8 mouse cellular contexts compared by ENCODE assay signal in the genomic region with DNA sequence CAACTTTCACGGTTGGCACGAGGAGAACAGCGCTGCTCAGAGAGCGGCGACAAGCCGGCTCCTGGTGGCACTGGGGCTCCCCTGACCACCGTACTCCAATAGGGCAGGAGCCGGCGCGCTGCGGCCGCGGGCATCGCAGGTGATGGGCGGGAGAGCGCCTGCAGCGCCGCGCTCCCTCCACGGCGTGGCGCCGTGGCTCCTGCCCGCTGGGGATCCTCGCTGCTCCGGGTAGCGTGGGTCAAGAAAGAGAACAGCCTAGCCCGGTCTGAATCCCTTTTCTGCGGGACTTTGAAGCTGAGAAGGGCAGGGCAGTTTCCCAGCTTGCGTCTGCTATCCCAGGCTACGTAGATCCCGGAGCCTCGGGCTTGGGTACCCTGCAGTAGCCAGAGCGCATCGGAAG. TPM values are rescaled to one million over a fixed set of nuclear protein-coding genes. Genes with fewer than 3 reads are reported as not detected.
A peak's percentile ranks its signal among the peaks of the same experiment; 100 is the strongest.
DNase-seq lines count a peak whose midpoint lies in the region; ATAC-seq lines count a peak whose summit lies in the region.

No protein-coding gene starts in this region.

- peak; percentile 89 for DNase-seq in Muller cell, postnatal 12 days (ENCODE audit: inconsistent ontology term)
- DNase-seq in cerebellum, adult 8-10 months, result peak; percentile 52
- peak; percentile 85 for DNase-seq in hindbrain, embryonic 11.5 days (ENCODE audit: low spot score)
- peak; percentile 64 to 66 for DNase-seq in layer of hippocampus, postnatal 36 days
- peak; percentile 60 for DNase-seq in retina, postnatal 7 days (ENCODE audit: low read depth, low spot score)
- DNase-seq in urinary bladder, adult 2 months (ENCODE audit: low spot score), result peak; percentile 63

- peaks cover 16% of the 10 kb centered on the region for H3K4me1 ChIP-seq in hindbrain, embryonic 11.5 days (replicated peaks; ENCODE audit: control insufficient read depth, insufficient read depth, low read length)

- H3K9me3 ChIP-seq in hindbrain, embryonic 11.5 days (ENCODE audit: control insufficient read depth, low read length), result no peaks in the 10 kb centered on the region

- peaks cover 64% of the 10 kb centered on the region for H3K27me3 ChIP-seq in hindbrain, embryonic 11.5 days (ENCODE audit: control insufficient read depth, insufficient read depth, low read length)

- 0 out of 2 replicates have a peak overlapping the region, but pooled peaks have one; percentile 42 for H3K9ac ChIP-seq in hindbrain, embryonic 11.5 days (ENCODE audit: low read depth, low read length)

- peak overlapping the region; percentile 94 for H3K4me2 ChIP-seq in hindbrain, embryonic 11.5 days (replicated peaks; ENCODE audit: low read depth, low read length)

- no peak overlapping the region for H3K27ac ChIP-seq in hindbrain, embryonic 11.5 days (ENCODE audit: low read depth, low read length)

- H3K4me3 ChIP-seq in hindbrain, embryonic 11.5 days (ENCODE audit: low read depth, low read length), result peak overlapping the region; percentile 52

- under 1% methylated on average over 35 of the region's 35 CpGs for WGBS in hindbrain, embryonic 11.5 days

- H3K36me3 ChIP-seq in hindbrain, embryonic 11.5 days (ENCODE audit: control insufficient read depth, insufficient read depth, low read length), result no peaks in the 10 kb centered on the region

- ATAC-seq in frontal cortex, adult (ENCODE audit: low TSS enrichment), result peak; percentile 45
- peak; percentile 60 for ATAC-seq in hindbrain, embryonic 11.5 days (ENCODE audit: low FRiP score)
- ATAC-seq in megakaryocyte, adult 5-6 weeks (ENCODE audit: poor library complexity, severe bottlenecking), result peak; percentile 67

RNA-seq across cellular contexts. Expression of gene Egr2, which starts 0.7 kb away (rescaled TPM):
- polyA plus RNA-seq in hindbrain, embryonic 11.5 days (2014; fragmentation: Nextera tagmentation; extraction: Ambion mirVana), result 1.2 and 1.3 TPM in 2 replicates
- total RNA-seq in layer of hippocampus, postnatal 36 days (2021), result 1 to 10 TPM; 1.8 to 4.0 TPM
- 1.0 and 1.2 TPM in 2 replicates for total RNA-seq in megakaryocyte, adult 5-6 weeks (2015)
- 1.4 and 13.3 TPM in 2 replicates for total RNA-seq in megakaryocyte, adult 5-6 weeks (2017)
- 1.1 and 1.2 TPM in 2 replicates for polyA plus RNA-seq in urinary bladder, adult 2 months (2012; rRNA removed)

RNA-seq across cellular contexts. Expression of gene Ado, which starts 12.8 kb away (rescaled TPM):
- polyA plus RNA-seq in hindbrain, embryonic 11.5 days (2014; fragmentation: Nextera tagmentation; extraction: Ambion mirVana), result 87.4 and 88.3 TPM in 2 replicates
- 10 to 100 TPM; 34.6 to 37.6 TPM for total RNA-seq in layer of hippocampus, postnatal 36 days (2021)
- total RNA-seq in megakaryocyte, adult 5-6 weeks (2015), result 11.0 and 12.7 TPM in 2 replicates
- 13.2 and 16.3 TPM in 2 replicates for total RNA-seq in megakaryocyte, adult 5-6 weeks (2017)
- polyA plus RNA-seq in urinary bladder, adult 2 months (2012; rRNA removed), result 10.1 and 12.6 TPM in 2 replicates
